Mouse (Mus musculus): Measurements from ENCODE around the gene Rgs2. TPM values are rescaled to one million over a fixed set of nuclear protein-coding genes. Genes with fewer than 3 reads are reported as not detected.

The Rgs2 gene
- 14.8 and 23.8 TPM in 2 replicates for polyA plus RNA-seq (2016; fragmentation: Nextera tagmentation; extraction: Ambion mirVana)

DNA sequence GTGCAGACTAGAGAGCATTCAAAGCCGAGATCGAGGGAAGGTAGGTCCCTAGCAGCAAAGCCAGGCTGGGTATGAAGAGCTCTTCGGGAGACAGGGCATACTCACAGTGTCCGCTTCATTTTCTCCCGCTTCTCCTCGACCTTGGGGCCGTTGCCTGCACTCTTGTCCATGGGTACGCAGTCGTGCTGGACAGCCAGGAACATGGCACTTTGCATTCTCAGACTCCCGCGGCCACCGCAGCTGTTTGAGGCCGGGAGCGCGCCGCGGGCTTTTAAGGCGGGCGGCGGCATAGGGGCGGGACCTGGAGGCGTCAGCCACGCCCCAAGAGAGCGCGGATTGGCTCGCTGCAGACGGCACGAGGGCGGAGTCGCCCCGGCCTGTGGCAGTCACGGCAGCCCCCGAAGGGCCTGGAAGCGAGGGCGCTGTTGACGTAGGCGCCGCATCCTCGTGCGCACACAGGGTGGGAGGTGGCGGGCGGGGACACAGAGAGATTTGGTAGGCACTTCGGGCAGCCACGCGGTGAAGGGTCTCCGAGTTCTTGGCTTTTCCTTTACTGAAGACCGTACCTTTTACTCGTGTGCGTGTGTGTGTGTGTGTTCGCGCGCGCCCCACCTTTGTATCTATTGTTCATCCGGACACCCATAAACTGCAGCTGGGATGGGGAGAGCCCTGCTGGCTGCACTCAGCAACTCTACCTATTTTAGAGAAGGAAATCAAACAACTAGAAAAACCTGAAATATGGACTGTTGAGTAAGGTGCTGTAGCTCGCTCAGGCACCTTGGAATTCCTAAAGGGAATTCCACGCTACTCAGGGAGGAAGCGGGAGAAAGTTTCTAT, at the start of gene Rgs2:
Gene Rgs2, minus strand, starts transcription at position 258 of the 837 bp plus-strand sequence.
- under 1% methylated on average over 57 of the region's 57 CpGs for WGBS
- H3K9me3 ChIP-seq: no peaks in the 10 kb centered on the region
- DNase-seq (ENCODE audit: low spot score): peak; percentile 97
- 0 out of 2 replicates have a peak, but pooled peaks cover 7% of the 10 kb centered on the region for H3K4me1 ChIP-seq
- H3K36me3 ChIP-seq: peaks cover 6% of the 10 kb centered on the region; the same call in 1 of the 2 replicates
- peak within 1 kb of the TSS; percentile 85 for H3K27ac ChIP-seq
- no peaks in the 10 kb centered on the region for H3K27me3 ChIP-seq (ENCODE audit: insufficient read depth, poor library complexity, severe bottlenecking)
- peak within 1 kb of the TSS; percentile 70 for H3K4me3 ChIP-seq

DNA sequence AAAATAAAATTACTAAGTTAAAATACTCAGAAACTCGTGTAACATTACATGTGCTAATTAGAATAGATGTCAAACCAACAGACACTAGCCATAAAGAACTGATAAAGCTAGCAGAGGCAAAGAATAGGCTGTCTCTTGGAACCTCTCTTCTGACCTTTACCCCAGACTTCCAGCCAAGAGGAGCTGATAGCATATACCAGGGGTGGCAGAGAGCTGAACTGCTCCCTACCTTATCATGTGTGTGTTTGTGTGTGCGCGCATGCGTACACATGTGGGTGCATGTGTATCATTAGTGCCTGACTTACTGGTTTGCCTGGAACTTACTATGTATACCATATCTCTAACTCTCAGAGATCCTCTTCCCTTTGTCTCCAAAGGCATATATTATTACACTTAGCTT, 49.4 kb upstream of the Rgs2 start:
- 81% methylated on average over 4 of the region's 4 CpGs for WGBS
- Histone ChIP-seq H3K27me3 (ENCODE audit: insufficient read depth, poor library complexity, severe bottlenecking) (no peaks in the 10 kb centered on the region), H3K4me3 (no peak overlapping the region), H3K9me3 (no peaks in the 10 kb centered on the region), H3K27ac (no peak overlapping the region), H3K36me3 (no peaks in the 10 kb centered on the region), H3K4me1 (peaks cover 3% of the 10 kb centered on the region; the same call in 1 of the 2 replicates)
- no peak for DNase-seq (ENCODE audit: low spot score)

DNA sequence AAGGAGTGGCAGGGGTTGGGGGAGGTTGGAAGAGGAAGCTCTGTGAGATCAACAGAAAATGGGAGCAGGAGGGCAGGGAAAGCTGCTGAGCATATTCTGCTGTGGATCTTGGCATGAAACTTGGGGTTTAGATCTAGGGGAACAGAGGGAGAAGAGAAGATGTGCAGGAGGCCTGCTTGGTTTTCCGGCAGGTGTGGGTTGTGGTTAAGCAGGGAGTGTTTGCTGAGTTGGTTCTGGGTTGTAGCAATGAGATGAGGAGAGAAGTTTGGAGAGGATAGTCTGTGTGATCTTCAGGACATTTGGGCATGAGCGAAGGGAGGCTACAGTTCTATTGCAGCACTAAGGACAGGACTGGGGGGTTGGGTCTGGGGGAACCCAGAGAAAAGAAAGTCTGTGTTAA, 37.9 kb upstream of the Rgs2 start:
- H3K36me3 ChIP-seq: no peaks in the 10 kb centered on the region
- no peak for DNase-seq (ENCODE audit: low spot score)
- WGBS: 83% methylated on average over 2 of the region's 2 CpGs
- H3K27me3 ChIP-seq (ENCODE audit: insufficient read depth, poor library complexity, severe bottlenecking): no peaks in the 10 kb centered on the region
- H3K27ac ChIP-seq: no peak overlapping the region
- H3K4me1 ChIP-seq: no peaks in the 10 kb centered on the region
- H3K9me3 ChIP-seq: no peaks in the 10 kb centered on the region
- H3K4me3 ChIP-seq: no peak overlapping the region

DNA sequence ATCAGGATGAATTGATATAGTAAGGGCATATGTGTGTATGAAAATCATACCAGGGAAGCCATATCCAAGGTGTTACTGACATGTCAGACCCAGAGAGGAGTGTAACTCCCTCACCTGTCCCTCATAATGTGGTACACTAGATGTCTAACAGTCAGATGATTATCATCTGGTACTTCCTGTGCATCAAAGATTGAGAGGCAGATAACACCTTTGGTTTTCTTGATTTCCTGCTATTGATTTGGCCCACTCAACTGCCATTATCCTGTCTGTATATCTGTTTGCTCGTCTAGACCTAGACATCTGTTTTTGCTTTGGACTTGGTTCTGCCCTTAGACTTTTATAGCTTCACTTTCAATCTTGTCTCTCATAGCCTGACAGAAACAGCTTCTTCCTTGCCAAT, 29.5 kb upstream of the Rgs2 start:
- Histone ChIP-seq H3K27me3 (ENCODE audit: insufficient read depth, poor library complexity, severe bottlenecking) (no peaks in the 10 kb centered on the region), H3K9me3 (no peaks in the 10 kb centered on the region), H3K4me3 (no peak overlapping the region), H3K27ac (no peak overlapping the region), H3K4me1 (no peaks in the 10 kb centered on the region), H3K36me3 (no peaks in the 10 kb centered on the region)
- WGBS: 76% methylated on average over 1 of the region's 1 CpGs
- DNase-seq (ENCODE audit: low spot score): no peak

DNA sequence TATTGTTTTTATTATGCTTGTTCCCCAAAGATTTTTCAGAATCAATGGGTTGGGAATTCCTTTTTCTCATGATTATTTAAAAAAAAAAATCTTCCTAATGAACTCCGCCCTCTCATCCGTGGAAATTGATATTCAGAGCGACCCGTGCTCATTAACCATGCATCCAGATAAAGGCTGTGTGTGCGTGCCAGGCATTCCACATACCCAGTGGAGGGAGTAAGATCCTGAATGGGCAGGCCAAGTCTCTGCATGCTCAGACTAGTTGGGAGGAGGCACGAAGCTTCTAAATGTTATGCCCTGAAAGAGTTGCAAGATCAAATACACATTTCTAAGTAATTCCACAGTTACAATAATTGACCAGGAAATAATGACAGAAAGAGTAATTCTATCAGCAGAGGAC, 26.5 kb upstream of the Rgs2 start:
- Histone ChIP-seq H3K27ac (no peak overlapping the region), H3K4me3 (no peak overlapping the region), H3K27me3 (ENCODE audit: insufficient read depth, poor library complexity, severe bottlenecking) (no peaks in the 10 kb centered on the region), H3K9me3 (no peaks in the 10 kb centered on the region), H3K4me1 (no peaks in the 10 kb centered on the region), H3K36me3 (no peaks in the 10 kb centered on the region)
- no peak for DNase-seq (ENCODE audit: low spot score)
- 79% methylated on average over 6 of the region's 6 CpGs for WGBS

DNA sequence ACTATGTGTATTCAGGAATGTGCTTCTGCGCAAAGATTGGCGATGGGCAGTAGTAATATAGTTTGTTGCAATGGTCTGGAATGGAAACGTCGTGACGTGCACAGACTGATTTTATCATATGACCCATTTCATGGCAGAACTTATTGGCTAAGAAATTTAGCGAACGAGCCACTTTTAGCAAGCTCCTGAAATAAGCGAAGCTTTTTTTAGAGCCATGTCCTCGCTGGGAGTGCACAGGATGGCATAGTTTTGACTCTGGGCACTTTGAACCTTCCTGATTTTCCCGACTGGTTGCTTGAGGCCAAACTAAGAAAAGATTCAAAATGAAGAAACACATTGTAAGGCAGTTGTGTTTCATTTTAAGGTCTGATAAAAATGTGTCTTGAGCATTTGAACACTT, 25.7 kb upstream of the Rgs2 start:
- WGBS: 88% methylated on average over 10 of the region's 10 CpGs

DNA sequence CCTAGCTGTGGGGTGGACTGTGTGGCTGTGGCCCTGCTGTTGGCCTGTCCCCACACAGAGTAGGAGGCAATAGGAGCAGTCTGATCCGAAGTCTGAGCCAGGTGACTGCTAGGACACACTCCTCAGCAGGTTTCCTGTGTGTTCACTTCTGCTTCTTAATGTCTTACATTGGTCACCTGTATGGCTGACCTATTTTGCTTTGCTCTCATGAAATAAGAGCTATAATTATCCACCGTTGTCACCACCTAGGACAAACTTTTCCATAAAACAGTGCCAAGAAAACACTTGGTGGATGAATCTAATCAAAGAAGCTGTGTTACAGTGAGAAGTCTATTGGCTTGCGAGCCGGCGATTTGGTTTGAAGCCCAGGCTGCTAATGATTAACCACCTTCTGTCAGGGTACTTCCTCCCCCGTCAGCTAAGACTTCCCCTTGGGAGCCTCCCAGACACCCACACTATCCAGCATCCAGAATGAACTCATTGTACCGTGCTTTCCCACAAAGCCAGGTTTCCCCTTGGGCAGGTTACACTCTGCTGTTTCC, 14.5 kb upstream of the Rgs2 start:
- Histone ChIP-seq H3K4me3 (no peak overlapping the region), H3K9me3 (no peaks in the 10 kb centered on the region), H3K27me3 (ENCODE audit: insufficient read depth, poor library complexity, severe bottlenecking) (no peaks in the 10 kb centered on the region), H3K36me3 (no peaks in the 10 kb centered on the region), H3K27ac (no peak overlapping the region), H3K4me1 (no peaks in the 10 kb centered on the region)
- no peak for DNase-seq (ENCODE audit: low spot score)
- WGBS: 68% methylated on average over 7 of the region's 7 CpGs

More for the DNA sequence above, 25.7 kb upstream of the Rgs2 start:
- no peak overlapping the region for H3K4me3 ChIP-seq
- no peak for DNase-seq (ENCODE audit: low spot score)
- H3K27ac ChIP-seq: no peak overlapping the region
- no peaks in the 10 kb centered on the region for H3K9me3 ChIP-seq
- H3K27me3 ChIP-seq (ENCODE audit: insufficient read depth, poor library complexity, severe bottlenecking): no peaks in the 10 kb centered on the region
- H3K36me3 ChIP-seq: no peaks in the 10 kb centered on the region
- no peaks in the 10 kb centered on the region for H3K4me1 ChIP-seq

DNA sequence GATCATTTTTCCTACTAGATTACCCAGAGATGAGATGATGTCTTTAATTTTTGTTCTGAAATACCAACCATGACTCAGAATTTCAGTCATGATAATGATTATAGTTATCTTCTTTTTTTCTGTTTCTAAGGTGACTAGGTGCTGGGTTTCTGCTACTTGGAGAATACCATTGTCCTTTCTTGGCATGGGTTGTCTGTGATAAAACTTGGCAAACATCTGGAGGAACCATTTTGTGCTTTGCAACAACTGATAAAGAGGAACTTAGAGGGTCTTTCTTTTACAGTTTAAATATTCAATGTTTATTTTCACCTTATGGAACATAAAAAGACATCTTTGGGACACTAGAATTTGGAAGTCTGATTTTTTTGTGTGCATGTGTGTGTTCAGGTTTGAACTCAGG, 10.0 kb upstream of the Rgs2 start:
- H3K27ac ChIP-seq: no peak overlapping the region
- H3K36me3 ChIP-seq: no peaks in the 10 kb centered on the region
- H3K4me1 ChIP-seq: no peaks in the 10 kb centered on the region
- H3K27me3 ChIP-seq (ENCODE audit: insufficient read depth, poor library complexity, severe bottlenecking): no peaks in the 10 kb centered on the region
- no peak overlapping the region for H3K4me3 ChIP-seq
- no peaks in the 10 kb centered on the region for H3K9me3 ChIP-seq
- DNase-seq (ENCODE audit: low spot score): no peak

DNA sequence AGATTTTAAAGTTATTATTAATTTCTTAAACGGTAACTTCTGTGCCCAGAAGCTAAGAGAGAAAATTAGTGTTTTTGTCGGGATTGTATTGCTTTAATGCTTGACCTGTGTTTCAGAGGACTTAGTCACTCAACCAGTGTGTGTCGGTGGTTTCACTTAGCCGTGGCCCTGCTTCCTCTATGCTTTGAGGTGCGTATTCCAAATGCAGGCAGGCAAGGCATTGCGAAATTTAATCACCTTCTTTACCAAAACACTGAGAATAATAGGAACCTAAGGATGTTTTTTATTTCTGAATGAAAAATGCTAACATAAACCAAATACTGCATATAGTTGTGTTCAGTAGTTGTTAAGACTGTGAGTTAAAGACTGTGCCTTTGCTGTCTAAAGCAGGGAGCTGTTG, 3.4 kb upstream of the Rgs2 start:
- WGBS: 77% methylated on average over 6 of the region's 6 CpGs
- Histone ChIP-seq H3K27ac (no peak overlapping the region), H3K4me3 (no peak overlapping the region), H3K4me1 (0 out of 2 replicates have a peak, but pooled peaks cover 7% of the 10 kb centered on the region), H3K27me3 (ENCODE audit: insufficient read depth, poor library complexity, severe bottlenecking) (no peaks in the 10 kb centered on the region), H3K9me3 (no peaks in the 10 kb centered on the region), H3K36me3 (no peaks in the 10 kb centered on the region; the same call in 1 of the 2 replicates)
- DNase-seq (ENCODE audit: low spot score): no peak

DNA sequence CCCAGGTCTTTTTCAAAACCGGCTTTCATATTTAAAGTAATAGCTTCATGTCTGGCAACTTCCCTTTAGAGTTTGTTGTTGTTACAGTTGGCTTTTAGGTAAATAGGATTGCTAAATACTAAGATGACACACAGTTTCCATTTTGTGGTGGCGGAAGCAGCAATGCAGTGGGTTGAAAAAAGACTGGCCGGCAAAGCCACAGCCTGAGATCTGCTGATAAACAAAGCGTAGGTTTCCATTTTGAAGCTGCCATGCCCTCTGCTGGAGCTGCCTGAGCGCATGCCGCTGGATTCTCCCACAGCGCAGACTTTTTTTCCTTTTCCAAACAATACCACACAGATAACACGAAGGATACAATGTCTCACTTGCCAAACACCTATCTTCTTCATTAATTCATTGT, 2.6 kb upstream of the Rgs2 start:
- Histone ChIP-seq H3K27me3 (ENCODE audit: insufficient read depth, poor library complexity, severe bottlenecking) (no peaks in the 10 kb centered on the region), H3K27ac (peak overlapping the region; percentile 42), H3K4me1 (0 out of 2 replicates have a peak, but pooled peaks cover 7% of the 10 kb centered on the region), H3K4me3 (peak overlapping the region; percentile 45), H3K36me3 (peaks cover 3% of the 10 kb centered on the region; the same call in 1 of the 2 replicates), H3K9me3 (no peaks in the 10 kb centered on the region)
- 3% methylated on average over 8 of the region's 8 CpGs for WGBS
- DNase-seq (ENCODE audit: low spot score): peak; percentile 83

DNA sequence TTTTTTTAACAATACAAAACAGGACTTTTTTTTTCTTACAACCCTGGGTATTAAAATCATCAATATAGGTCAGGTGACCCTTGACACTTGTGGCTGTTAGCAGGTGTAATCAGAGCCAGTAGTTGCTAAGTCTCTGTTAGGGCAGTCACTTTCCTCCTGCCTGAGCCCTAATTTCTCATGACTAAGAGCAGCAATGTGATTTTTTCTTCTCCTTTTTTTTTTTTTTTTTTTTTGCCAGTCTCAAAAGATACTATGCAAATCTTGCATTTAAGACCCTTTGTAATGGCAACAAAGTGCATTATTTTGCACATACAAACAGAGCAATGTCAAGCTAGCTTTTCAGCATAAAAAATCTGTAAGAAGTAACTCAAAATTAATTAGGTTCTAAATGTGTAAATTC, 1.7 kb upstream of the Rgs2 start:
- H3K4me1 ChIP-seq: 0 out of 2 replicates have a peak, but pooled peaks cover 7% of the 10 kb centered on the region
- no peaks in the 10 kb centered on the region for H3K9me3 ChIP-seq
- peaks cover 6% of the 10 kb centered on the region; the same call in 1 of the 2 replicates for H3K36me3 ChIP-seq
- no peak overlapping the region for H3K4me3 ChIP-seq
- no peak overlapping the region for H3K27ac ChIP-seq
- no peaks in the 10 kb centered on the region for H3K27me3 ChIP-seq (ENCODE audit: insufficient read depth, poor library complexity, severe bottlenecking)
- DNase-seq (ENCODE audit: low spot score): no peak

DNA sequence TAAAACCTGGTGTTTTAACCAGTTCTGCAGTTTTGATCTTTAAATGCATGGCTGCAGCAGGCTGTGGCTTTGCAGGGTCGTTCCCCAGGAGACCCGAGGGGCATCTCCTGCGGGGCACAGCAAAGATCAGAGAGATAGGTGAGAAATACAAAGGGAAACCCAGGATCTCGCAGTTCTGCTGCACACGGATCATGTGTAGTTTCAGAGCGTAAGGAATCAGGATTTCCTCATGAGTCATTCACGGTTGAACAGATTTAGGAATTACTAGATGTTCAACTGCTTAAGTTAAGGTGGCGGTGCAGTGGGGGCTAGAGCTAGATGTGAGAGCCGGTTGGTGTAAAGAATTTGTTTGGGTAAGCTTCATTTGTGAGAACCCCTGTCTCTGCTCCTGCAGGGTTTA, 780 bp upstream of the Rgs2 start:
- peak overlapping the region; percentile 85 for H3K27ac ChIP-seq
- 0 out of 2 replicates have a peak, but pooled peaks cover 7% of the 10 kb centered on the region for H3K4me1 ChIP-seq
- H3K27me3 ChIP-seq (ENCODE audit: insufficient read depth, poor library complexity, severe bottlenecking): no peaks in the 10 kb centered on the region
- H3K36me3 ChIP-seq: peaks cover 6% of the 10 kb centered on the region; the same call in 1 of the 2 replicates
- H3K9me3 ChIP-seq: no peaks in the 10 kb centered on the region
- H3K4me3 ChIP-seq: peak overlapping the region; percentile 70
- 6% methylated on average over 9 of the region's 9 CpGs for WGBS
- DNase-seq (ENCODE audit: low spot score): no peak

DNA sequence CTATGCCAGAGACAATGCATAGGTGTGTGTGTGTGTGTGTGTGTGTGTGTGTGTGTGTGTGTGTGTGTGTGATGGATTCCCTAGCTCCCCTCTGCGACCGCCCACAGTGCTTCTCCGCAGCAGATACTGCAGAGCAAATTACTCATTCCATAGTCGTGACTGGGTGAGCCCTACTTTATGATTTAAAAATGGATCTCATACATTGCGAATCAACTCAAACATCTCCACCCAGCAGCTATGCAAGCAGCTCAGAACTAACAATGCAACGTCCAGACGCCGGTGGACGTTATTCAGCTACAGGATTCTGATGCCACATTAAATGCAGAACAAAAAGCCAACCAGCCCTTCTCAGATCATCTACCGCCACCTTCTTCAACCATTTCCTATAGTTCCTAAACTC, 545 bp downstream of the Rgs2 start:
- DNase-seq (ENCODE audit: low spot score): no peak
- WGBS: 9% methylated on average over 10 of the region's 10 CpGs
- Histone ChIP-seq H3K36me3 (peaks cover 6% of the 10 kb centered on the region; the same call in 1 of the 2 replicates), H3K4me1 (0 out of 2 replicates have a peak, but pooled peaks cover 7% of the 10 kb centered on the region), H3K27ac (peak overlapping the region; percentile 85), H3K9me3 (no peaks in the 10 kb centered on the region), H3K27me3 (ENCODE audit: insufficient read depth, poor library complexity, severe bottlenecking) (no peaks in the 10 kb centered on the region), H3K4me3 (peak overlapping the region; percentile 70)
